8 mouse cellular contexts compared by ENCODE assay signal in the genomic region with DNA sequence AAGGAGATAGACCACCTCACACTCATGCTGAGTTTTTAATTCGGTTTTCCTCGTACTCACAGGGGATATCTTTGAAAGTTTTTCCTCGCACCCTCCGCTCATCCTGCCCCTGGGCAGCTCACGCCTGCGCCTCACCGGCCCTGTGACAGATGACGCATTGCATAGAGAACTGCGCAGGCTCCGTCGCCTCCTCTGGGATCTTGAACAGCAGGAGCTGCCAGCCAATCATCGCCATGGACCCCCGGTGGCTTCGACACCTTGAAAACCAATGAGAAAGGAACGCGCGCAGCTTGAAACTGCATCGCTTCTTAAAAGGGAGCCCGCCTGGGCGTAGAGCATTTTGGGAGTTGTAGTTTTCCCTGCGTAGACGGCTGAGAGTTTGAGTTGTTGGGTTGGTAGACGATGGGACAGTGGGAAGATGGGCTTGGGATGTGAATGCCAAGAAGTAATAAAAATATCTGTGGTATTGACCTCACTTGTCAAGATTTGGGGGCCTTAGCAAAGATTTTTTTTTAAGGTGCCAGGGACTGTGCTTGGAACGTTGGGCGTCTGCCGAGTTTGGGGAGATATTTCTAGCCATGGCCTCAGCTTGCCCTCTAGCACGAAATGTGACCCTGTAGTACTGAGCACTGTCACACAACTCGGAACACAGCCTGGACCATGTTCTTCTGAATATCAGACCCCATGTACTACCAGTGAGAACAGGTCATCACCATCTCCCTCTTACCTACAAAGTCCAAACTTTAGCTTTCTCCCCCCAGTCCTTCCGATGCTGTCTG. TPM values are rescaled to one million over a fixed set of nuclear protein-coding genes. Genes with fewer than 3 reads are reported as not detected.
DNase-seq lines count a peak whose midpoint lies in the region; ATAC-seq and TF ChIP-seq lines count a peak whose summit lies in the region.

No protein-coding gene starts in this region.

- peaks cover 3% of the 10 kb centered on the region; the same call in 1 of the 2 replicates for H3K27me3 ChIP-seq in hindbrain, embryonic 12.5 days

- no peak overlapping the region for H3K27ac ChIP-seq in hindbrain, embryonic 12.5 days

- H3K9me3 ChIP-seq in hindbrain, embryonic 12.5 days (replicated peaks), result no peaks in the 10 kb centered on the region

- no peak overlapping the region for H3K9ac ChIP-seq in hindbrain, embryonic 12.5 days

- H3K4me2 ChIP-seq in hindbrain, embryonic 12.5 days (replicated peaks), result peak overlapping the region; percentile 47

- peak; percentile 87 for ATAC-seq in hindbrain, embryonic 12.5 days (ENCODE audit: low FRiP score)

- peak; percentile 97 for DNase-seq in Muller cell, postnatal 12 days (ENCODE audit: inconsistent ontology term)
- peak; percentile 99 for DNase-seq in cerebellum, postnatal 10 days
- DNase-seq in frontal cortex, postnatal 14 days (ENCODE audit: low spot score in 2 of 2), result peak; percentile 93 to 96
- peak; percentile 98 for DNase-seq in layer of hippocampus, adult 9-11 months
- DNase-seq in lung, adult 2 months, result peak; percentile 74
- peak; percentile 93 for DNase-seq in retina, adult 2 months (ENCODE audit: low read depth, low spot score)
- DNase-seq in T-cell, adult 2 months (ENCODE audit: low spot score), result no peak

- H3K4me1 ChIP-seq in hindbrain, embryonic 12.5 days, result peaks cover 26% of the 10 kb centered on the region
- peaks cover 16% of the 10 kb centered on the region for H3K4me1 ChIP-seq in lung, adult 2 months (ENCODE audit: control insufficient read depth, insufficient read depth, low read length)

- no peak for TF ChIP-seq CTCF in lung, adult 2 months (IDR thresholded peaks at IDR 0.05; ENCODE audit: insufficient read depth, low read length)

- H3K36me3 ChIP-seq in hindbrain, embryonic 12.5 days, result no peaks in the 10 kb centered on the region

- peak; percentile 70; the same call in 1 of the 2 replicates for TF ChIP-seq POLR2A in lung, adult 2 months (IDR thresholded peaks at IDR 0.05; ENCODE audit: borderline replicate concordance, extremely low read depth, low read depth, low read length)

- 15% methylated on average over 29 of the region's 29 CpGs for WGBS in hindbrain, embryonic 12.5 days
- WGBS in lung, adult 2 months, result 49% methylated on average over 29 of the region's 29 CpGs

- peak overlapping the region; percentile 15 for H3K4me3 ChIP-seq in hindbrain, embryonic 12.5 days
- no peak overlapping the region for H3K4me3 ChIP-seq in lung, adult 2 months (replicated peaks; ENCODE audit: extremely low read depth, low read depth, low read length)

RNA-seq across cellular contexts. Expression of a gene that starts 1.0 kb away (rescaled TPM):
- polyA plus RNA-seq in hindbrain, embryonic 12.5 days (2016; fragmentation: Nextera tagmentation; extraction: Ambion mirVana), result 3.7 and 4.8 TPM in 2 replicates
- polyA plus RNA-seq in lung, adult 2 months (2012; rRNA removed), result 8.6 and 13.2 TPM in 2 replicates

RNA-seq across cellular contexts. Expression of a gene that starts 11.5 kb away (rescaled TPM):
- 15.6 and 16.2 TPM in 2 replicates for polyA plus RNA-seq in hindbrain, embryonic 12.5 days (2016; fragmentation: Nextera tagmentation; extraction: Ambion mirVana)
- 139 and 181 TPM in 2 replicates for polyA plus RNA-seq in lung, adult 2 months (2012; rRNA removed)

RNA-seq across cellular contexts. Expression of a gene that starts 17.2 kb away (rescaled TPM):
- polyA plus RNA-seq in hindbrain, embryonic 12.5 days (2016; fragmentation: Nextera tagmentation; extraction: Ambion mirVana), result 0.18 TPM in 1 of 2 replicates, not detected in the other
- 1.7 and 2.0 TPM in 2 replicates for polyA plus RNA-seq in lung, adult 2 months (2012; rRNA removed)

RNA-seq across cellular contexts. Expression of a gene that starts 21.7 kb away (rescaled TPM):
- polyA plus RNA-seq in hindbrain, embryonic 12.5 days (2016; fragmentation: Nextera tagmentation; extraction: Ambion mirVana), result 0.14 TPM in 1 of 2 replicates, not detected in the other
- 0.78 TPM in 1 of 2 replicates, not detected in the other for polyA plus RNA-seq in lung, adult 2 months (2012; rRNA removed)

RNA-seq across cellular contexts. Expression of a gene that starts 23.5 kb away (rescaled TPM):
- 0.45 TPM in 1 of 2 replicates, not detected in the other for polyA plus RNA-seq in hindbrain, embryonic 12.5 days (2016; fragmentation: Nextera tagmentation; extraction: Ambion mirVana)
- not detected in 2 replicates for polyA plus RNA-seq in lung, adult 2 months (2012; rRNA removed)
